Mouse (Mus musculus): ENCODE measurements around the gene Slc7a8.

Slc7a8 gene

DNA sequence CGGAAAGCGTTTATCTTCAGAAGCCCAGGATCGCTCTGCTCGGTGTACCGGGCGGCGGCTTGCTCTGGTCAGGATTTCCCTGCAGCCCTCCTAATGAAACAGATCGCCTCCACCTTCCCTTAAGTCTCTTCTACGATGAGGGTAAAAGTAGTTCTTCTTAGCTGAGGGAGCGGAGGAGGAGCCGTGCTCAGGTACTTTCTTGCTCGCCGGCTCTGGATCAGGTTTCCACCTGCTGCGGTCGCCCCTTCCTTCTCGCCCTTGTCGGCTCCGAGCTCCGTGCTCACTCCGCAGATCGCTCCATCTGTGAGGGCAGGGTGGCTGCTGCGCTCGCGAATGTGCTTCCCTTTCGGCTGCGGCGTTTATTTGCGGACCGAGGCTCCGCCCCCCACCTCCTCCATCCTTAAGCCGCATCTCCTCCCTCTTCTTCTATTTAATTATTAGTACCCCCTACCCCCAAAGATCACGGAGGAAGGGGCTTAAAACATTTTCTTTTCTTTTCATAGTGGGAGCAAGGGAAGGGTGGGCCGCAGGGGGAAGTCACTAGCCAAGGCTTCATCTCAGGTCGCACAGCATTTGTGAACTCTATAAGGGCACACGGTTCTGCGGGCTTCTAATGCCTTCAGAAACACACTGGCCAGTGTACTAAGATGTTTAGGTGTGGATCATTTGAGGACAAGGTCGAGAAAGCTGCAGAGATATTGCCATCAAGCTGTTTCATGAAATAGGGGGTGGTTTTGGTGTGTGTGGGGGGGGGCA, at the start of gene Slc7a8:
Gene Slc7a8 (minus strand): TSS at position 337 of the 756 bp plus-strand sequence.
- DNase-seq (ENCODE audit: low read depth), result peak; percentile 60

DNA sequence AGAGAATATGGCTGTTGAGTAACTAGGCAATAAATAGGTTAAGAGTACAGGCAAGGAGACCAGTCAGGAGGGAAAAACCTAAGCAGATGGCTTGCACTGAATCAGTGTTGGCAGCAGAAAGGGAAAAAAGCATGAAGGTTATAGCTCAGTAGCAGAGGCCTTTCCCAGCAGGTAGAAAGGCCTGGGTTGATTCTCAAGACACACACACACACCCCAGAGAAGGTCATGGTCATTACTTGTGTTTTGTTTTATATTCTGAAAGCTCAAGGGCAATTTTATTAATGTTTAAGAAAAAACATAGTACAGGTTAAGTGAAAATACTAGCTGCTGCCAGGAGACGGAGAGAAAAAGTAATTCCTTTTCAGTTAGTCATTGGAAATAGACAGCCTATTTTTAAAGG, 42.0 kb upstream of the Slc7a8 start:
- DNase-seq (ENCODE audit: low read depth), result no peak

DNA sequence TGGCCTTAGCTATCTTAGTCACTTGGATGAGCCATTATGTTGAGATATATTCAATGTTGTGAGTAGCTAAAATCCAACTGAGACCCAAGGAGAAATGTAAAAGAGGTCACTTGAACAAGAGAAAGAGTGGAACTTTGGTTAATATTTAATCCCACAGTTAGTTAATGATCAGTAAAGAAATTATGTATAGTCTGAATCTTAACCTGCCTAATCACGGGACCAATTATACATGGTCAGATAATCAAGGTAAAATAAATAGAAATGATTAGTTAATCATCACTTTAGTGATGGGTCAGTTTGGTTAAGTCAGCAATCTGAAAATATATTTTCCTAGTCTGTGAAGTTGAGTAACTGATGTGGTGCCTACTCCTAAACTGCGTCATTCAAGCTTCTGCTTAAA, 40.6 kb upstream of the Slc7a8 start:
- DNase-seq (ENCODE audit: low read depth), result no peak

DNA sequence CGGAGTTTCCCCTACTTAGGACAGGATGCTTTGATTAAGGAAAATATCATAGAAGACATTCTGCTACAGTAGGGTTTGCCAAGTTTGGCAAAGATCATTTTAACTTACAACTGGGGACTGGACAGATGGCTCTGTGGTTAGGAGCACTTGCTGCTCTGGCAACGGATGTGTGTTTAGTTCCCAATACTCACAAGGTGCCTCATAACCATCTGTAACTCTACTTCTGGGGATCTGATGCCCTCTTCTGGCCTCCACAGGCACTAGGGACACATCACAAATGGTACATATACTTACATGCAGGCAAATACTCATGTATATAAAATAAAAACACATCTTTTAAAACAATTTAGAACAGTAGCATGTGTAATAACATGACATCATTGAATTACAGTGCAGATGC, 36.0 kb upstream of the Slc7a8 start:
- no peak for DNase-seq (ENCODE audit: low read depth)

DNA sequence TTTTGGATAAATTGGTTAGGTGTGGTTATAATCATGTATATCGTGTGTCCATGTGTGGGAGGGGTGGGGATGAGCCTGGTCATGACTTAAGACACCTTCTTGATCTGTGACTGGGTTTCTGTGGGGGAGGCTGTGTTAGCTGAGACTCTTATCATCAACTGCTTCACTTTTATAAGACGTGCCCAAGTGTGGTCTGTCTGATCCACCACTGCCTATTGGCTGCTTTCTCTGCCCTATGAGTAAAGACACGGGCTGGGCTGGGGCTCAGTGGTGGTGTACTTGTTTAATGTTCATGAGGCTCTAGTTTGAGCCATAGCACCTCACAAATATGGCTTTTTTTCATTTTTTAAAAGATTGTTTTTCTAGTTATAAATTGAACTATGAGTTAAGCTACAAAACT, 34.0 kb upstream of the Slc7a8 start:
- no peak for DNase-seq (ENCODE audit: low read depth)

DNA sequence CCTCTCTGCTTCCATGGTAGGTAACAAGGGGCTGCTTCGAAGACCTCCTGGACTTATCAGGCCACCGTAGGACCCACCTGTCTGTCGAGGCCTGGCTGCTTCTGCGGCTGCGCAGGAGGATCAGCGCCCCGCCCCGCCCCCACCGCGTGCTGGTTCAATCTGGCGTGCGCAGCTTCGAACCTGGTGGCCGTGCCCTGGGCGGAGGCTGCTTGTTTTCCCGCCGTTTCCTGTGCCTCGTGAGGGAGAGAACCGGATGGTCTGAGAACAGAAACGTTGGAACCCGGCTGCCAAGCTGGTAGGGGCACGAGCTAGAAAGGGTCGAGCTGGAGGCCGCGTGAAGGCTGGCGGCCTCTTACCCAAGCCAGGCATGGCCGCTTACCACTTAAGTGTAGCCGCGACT, 32.2 kb upstream of the Slc7a8 start, which contains the start of gene Rnf212b:
Gene Rnf212b (plus strand): TSS at position 151 of the 400 bp plus-strand sequence.
- no peak for DNase-seq (ENCODE audit: low read depth)

DNA sequence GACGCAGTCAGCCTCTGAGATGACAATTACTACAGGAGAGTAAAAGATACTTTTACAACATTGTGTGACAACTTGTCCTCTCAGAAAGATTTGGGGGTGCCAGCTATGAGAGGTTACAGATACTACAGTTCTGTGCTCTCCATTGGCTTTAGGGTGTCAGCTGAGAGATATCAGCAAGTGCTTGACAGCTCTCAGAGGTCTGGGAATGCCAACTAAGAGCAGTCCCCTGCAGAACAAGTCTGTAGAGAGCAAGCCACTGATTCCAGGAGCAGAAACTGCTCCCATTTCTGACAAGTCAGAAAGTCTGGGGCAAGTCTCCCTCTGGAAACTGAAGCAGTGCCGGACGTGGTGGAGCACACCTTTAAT, 27.9 kb upstream of the Slc7a8 start:
- DNase-seq (ENCODE audit: low read depth), result no peak

DNA sequence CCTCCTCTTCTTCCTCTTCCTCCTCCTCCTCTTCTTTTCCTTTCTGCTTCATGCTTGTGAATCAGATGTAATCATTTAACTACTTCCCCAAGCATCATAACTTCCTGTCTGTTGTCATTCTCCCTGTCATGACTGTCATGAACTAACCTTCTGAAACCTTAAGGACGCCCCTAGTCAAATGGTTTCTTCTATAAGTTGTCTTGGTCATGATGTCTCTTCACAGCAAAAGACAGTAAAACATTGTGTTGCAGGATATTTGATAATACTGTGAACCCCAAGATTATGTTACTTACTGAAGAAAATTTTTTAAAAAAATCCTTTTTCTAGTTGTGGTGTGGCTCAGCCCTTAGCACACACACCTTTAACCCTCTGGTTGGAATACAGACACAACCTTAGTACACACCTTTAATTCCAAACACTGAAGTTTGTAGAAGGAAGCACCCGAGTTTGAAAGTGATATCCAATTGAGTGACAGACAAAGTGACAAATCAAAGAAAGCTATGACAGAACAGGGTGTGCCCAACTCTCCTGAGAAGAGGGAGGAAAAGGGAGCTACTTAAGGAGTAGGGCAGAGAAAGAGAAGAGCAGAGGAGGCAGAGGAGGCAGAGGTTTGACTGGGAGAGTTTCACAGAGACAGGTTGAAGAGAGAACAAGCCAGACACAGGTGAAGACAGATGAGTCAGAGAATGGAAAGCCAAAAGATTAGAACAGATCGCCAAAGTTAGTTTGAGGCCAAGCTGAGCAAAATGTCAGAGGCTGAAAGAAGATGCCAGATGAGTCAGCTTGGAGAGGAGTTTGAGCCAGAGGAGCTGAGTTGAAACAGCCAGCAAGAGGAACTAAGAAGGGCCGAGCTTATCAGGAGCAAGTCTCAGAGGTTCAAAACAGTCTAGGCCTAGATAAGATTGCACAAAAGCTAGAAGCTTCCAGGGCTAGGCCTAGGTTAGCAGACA, 27.2 kb upstream of the Slc7a8 start:
- no peak for DNase-seq (ENCODE audit: low read depth)

DNA sequence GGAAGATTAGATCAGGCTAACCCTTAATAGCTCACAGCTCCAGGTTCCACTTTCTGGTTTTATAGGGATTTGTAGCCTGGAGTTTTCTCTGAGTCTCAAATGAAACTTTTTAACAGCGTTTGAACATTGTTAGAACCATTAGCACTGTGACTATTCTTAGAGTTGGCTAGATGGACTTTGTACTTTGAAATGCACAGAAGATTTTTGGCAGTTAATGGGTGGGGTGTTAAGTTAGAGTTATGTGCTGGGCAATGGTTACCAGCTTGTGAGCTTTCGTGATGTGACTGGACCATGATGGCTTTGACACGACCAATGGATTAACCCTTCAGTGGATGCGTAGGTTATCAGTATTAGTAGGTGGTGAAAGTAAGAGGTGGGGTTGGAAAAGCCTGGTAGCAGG, 24.4 kb upstream of the Slc7a8 start:
- DNase-seq (ENCODE audit: low read depth), result no peak

DNA sequence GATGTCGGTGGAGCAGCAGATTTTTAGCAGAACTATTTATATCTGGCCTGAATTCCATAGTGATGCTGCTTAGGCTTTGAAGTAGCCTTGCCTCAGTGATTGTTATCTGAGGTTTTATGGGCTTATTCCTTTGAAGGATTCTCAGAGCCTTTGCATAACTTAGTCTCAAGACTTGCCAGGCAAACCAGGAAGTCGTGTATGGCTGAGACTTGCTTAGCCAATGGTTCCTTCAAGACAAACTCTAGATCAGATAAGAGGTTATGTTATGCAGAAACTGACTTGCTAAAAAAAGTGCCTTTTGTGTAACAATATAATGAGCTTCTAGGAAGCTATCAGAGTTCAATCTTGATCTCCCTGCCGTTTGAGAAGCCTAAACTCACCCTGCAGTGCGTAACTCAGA, 20.7 kb upstream of the Slc7a8 start:
- no peak for DNase-seq (ENCODE audit: low read depth)

DNA sequence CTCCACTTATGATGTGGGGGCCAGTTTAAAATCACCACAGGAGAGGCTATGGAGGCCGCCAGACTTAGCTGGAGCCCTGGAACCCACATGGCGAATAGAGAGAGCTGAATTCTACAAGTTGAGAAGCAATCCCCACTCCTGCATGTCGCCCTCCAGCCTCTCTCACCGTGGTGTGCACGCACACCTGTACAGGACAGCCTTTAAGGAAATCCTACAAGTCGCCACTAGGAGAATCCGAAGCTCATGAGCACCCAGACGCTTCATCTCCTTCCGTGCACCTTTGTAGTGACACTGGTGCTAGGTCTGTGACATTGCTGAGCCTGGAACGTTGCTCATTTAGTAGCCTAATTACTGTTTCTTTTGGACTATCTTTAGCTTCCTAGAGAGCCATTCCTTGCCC, 17.9 kb upstream of the Slc7a8 start:
- no peak for DNase-seq (ENCODE audit: low read depth)

DNA sequence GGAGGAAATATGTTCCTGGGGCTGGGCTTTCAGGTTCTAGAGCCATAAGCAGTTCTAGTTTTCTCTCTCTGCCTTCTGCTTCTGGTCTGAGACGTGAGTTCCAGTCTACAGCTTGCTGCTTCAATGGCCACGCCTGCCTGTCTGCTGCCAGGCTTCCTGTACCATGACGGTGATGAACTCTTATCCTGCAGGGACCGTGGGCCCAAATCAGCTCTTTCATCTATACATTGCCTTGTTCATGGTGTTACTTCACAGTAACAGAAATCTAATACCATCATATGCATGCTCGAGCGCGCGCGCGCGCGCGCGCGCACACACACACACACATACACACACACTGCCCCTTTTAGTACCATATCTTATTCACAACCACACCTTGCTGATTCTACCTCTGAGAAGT, 15.0 kb upstream of the Slc7a8 start:
- DNase-seq (ENCODE audit: low read depth), result no peak

DNA sequence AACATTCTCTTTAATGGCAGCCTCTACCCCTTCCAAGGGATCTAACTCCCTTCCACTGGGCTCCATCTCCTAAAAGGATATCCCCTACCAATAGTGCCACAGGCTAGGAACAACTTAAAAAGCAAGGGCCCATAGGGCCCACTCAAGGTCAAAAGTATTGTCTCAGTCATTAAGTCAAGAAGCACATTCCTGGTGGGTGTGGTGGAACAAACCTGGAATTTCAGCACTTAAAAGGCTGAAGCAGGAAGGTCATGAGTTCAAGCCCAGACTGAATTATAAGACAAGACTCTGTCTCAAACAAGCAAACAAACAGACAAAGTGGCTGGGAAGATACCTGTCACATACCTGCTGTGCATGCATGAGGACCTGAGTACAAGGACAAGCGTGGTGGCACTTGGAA, 14.2 kb upstream of the Slc7a8 start:
- no peak for DNase-seq (ENCODE audit: low read depth)

DNA sequence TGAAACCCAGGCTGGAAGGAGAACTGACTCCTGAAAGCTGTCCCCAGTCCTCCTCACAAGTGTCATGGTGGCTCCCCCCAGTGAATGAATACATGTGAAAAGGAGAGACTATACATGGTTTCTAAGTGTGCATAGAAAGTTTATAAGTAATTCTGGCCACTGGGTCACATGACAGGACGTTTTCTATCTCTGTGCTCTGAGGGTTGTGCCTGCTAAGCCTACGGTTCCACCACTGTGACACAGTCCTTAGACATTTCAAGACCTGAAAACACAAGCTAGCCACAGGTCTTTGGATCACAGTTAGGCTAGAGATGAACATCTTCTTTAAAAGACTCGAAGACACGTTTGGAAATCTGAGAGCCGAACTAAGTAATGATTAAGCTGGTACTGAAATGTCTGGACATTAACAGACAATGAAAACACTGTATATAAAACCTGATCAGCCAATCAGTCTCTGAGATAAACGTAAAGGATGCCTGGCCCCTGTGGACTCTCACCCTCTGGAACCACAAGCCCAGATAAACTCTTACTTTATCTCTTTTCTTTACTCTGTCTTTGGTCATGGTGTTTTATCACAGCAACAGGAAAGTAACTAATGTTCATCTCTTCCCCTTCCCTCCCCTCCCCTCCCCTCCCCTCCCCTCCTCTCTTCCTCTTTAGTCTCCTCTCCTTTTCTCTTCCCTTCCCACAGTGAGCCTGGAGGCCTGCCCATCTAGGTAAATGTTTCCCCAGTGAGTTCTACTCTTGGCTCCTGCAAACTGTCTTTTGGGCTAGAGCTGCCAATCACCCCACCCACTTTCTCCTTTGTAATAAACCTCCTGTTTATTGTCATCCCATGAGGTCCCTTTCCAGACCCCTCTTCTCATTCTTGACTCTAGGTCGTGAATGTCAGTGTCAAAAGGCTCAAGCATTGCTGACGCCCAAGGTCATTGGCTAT, 12.4 kb upstream of the Slc7a8 start:
- no peak for DNase-seq (ENCODE audit: low read depth)

DNA sequence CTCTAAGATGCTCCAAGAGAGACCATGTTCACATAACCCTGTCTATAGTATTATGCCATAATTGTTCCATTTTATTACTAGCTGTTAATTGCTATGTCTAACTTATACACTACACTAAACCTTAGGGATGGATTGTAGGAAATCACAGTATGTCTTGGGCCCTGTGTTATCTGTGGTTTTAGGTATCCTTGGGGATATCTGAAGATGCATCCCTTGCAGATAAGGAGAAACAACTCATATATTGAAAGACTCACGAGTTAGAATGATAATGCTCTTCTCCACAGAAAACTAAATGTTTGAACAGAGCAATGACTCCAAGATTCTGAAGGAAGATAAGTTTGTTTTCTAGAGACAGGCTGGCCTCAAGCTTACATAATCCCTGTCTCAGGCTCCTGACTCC, 11.6 kb upstream of the Slc7a8 start:
- no peak for DNase-seq (ENCODE audit: low read depth)

DNA sequence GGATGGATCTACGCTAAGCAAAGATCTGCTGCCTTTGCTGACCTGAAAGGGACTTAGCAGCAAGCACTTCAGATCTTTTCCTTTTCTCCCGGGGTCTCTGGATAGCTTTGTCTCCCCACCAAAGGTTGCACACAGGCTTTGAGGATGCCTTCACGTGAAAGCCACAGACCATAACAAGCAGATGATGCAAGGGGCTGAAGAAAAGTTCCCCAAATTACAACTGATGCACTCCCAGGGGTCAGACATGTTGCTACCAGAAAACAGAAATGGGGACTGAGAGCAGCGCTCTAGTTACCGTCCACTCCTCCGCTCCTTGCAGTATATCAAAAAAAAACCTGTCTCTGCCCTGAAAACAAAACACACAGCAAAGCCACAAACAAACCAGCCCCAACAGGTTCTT, 10.4 kb upstream of the Slc7a8 start:
- no peak for DNase-seq (ENCODE audit: low read depth)

DNA sequence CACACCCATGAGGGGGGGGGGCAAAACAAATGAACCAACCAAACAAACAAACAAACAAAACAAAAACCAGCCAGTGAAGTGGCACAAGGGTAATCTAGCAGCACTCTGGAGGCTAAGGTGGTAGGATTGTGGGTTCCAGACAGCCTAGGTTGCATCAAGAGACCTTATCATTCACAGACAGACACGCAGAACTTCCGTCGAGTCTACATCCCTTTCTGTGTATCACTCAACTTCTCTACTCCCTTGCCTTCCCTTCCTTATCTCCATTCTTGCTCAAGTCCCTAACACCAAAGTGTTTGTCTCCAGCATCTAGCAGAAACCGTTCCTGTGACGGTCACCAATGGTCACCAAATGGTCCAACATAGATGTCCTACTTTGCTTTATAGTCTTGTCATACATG, 6.5 kb upstream of the Slc7a8 start:
- DNase-seq (ENCODE audit: low read depth), result no peak

DNA sequence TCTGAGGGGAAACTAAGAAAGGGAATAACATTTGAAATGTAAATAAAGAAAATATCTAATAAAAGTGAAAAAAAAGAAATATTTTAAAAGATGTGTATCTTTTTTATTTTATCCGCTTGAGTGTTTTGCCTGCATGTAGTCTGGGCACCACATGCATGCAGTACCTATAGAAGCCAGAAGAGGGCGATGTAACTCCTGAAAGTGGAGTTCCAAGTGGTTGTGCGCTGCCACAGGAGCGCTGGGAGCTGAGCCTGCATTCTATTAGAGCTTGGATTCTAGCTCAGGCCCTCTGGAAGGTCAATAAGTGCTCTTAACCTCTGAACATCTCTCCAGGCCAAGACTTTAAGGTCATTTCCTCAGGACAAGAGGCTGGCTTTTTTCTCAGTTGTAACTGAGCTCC, 5.5 kb upstream of the Slc7a8 start:
- peak; percentile 37 for DNase-seq (ENCODE audit: low read depth)

DNA sequence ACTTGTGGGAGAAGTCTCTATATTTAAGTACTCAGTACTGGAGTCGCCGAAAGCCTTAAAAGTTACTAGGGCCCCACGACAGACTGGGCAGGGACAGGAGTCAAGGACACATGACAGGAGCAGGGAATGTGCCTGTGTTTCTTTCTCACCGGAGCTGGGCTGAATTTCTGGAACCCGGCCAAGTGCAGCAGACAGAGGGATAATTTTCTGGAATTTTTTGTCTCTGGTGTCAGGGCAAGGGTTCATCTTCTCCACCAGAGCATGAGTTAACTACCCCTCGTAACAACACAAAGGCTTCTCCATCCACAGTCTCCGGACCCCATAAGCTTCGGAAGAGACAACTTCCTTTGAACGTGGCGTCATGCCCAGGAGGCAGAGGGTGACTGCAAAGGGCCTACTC, 4.7 kb upstream of the Slc7a8 start:
- DNase-seq (ENCODE audit: low read depth), result no peak

DNA sequence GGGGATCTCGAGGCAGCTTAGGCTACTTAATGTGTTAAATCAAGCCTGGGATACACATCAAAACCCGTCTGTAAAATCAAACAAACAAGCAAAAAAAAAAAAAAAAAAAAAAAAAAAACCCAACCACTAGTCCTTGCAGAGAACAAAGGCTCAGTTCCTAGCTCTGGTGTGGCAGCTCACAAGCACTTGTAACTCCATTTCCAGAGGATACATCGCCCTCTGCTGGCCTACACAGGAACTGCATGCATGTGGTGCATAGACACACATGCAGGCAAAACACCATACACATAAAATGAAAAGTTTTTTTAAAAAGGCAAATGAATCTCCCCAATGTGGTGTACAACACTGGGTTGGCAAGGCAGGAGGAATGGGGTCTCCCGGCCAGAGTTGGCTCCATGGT, 4.2 kb upstream of the Slc7a8 start:
- peak; percentile 78 for DNase-seq (ENCODE audit: low read depth)

DNA sequence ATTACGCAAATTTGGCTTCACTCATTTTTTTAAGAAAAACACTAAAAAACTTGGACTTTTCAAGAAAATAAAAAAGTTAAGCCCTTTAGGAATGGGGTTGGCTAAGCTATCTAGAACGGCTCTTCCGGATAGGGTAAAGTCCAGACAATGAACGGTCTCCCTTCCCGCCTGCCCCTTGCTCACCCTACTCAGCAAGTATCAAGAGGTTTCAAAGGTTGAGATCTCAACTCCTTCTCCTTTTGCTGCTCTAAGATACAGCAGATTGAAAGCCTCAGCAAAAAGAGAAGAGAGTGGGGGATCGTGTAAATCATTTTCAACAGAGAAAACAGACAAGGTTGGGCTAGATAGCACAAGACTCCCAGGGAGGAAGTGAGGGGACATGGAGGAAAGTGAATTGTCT, 1.2 kb upstream of the Slc7a8 start:
- no peak for DNase-seq (ENCODE audit: low read depth)

All from naive thymus-derived CD4-positive, alpha-beta T cell, adult 2 months (primary cell).